Mouse (Mus musculus): ENCODE measurements at regions not wholly inside any gene's neighbourhood (a gene's known extent, or its start where the extent isn't known, plus 50 kb on each side); places are given as distances from the start of the nearest gene placed in this dataset.

- TF ChIP-seq POLR2A (IDR thresholded peaks at IDR 0.05; ENCODE audit: low read depth, low read length) (no peak), CTCF (conservative IDR thresholded peaks at IDR 0.05; ENCODE audit: insufficient read depth, insufficient read length, low read depth, low read length) (no peak)
Observed at GRCm38 (mm10) chr15:5574366-5574765, 330.4 kb upstream of the Ptger4 start.

Measured in kidney, adult 2 months (tissue).